Mouse (Mus musculus): ENCODE results near the gene Timp4. TPM values are rescaled to one million over a fixed set of nuclear protein-coding genes. Genes with fewer than 3 reads are reported as not detected.
"Not testable (repeated sequence)": the region's sequence is repeated elsewhere in the genome, so short reads cannot be mapped to it uniquely, and the experiment has no call there.

Timp4 gene
- total RNA-seq, 2 experiments from 2014 or later: not detected

- ATAC-seq (replicated peaks; ENCODE audit: poor library complexity, severe bottlenecking): no peak
These were observed 8.5 kb upstream of the Timp4 start for GRCm38 (mm10) chr6:115260507-115260906.

- no peak for ATAC-seq (replicated peaks; ENCODE audit: poor library complexity, severe bottlenecking)
These were observed 3.2 kb upstream of the Timp4 start for GRCm38 (mm10) chr6:115255171-115255570.

- no peak; the same call in 1 of the 2 replicates for ATAC-seq (replicated peaks; ENCODE audit: poor library complexity, severe bottlenecking)
These were observed 447 bp downstream of the Timp4 start for GRCm38 (mm10) chr6:115251531-115251985.

GRCm38 (mm10) chr6:115245500-115246058 lies 6.4 kb downstream of the Timp4 start:
- ATAC-seq (replicated peaks; ENCODE audit: poor library complexity, severe bottlenecking): no peak

GRCm38 (mm10) chr6:115244222-115244621 lies 7.8 kb downstream of the Timp4 start:
- no peak for ATAC-seq (replicated peaks; ENCODE audit: poor library complexity, severe bottlenecking)

- no peak for ATAC-seq (replicated peaks; ENCODE audit: poor library complexity, severe bottlenecking)
These were observed 10.1 kb downstream of the Timp4 start for GRCm38 (mm10) chr6:115241939-115242338.

GRCm38 (mm10) chr6:115241131-115241699 lies 10.8 kb downstream of the Timp4 start:
- ATAC-seq (replicated peaks; ENCODE audit: poor library complexity, severe bottlenecking): no peak

- ATAC-seq (replicated peaks; ENCODE audit: poor library complexity, severe bottlenecking): not testable (repeated sequence)
These were observed 11.6 kb downstream of the Timp4 start for GRCm38 (mm10) chr6:115240431-115240830.

GRCm38 (mm10) chr6:115239335-115239734 lies 12.7 kb downstream of the Timp4 start:
- ATAC-seq (replicated peaks; ENCODE audit: poor library complexity, severe bottlenecking): no peak

- ATAC-seq (replicated peaks; ENCODE audit: poor library complexity, severe bottlenecking): no peak
These were observed 13.7 kb downstream of the Timp4 start for GRCm38 (mm10) chr6:115238031-115239027.

GRCm38 (mm10) chr6:115232562-115232961 lies 19.4 kb downstream of the Timp4 start:
- no peak for ATAC-seq (replicated peaks; ENCODE audit: poor library complexity, severe bottlenecking)

GRCm38 (mm10) chr6:115231836-115232235 lies 20.2 kb downstream of the Timp4 start:
- ATAC-seq (replicated peaks; ENCODE audit: poor library complexity, severe bottlenecking): no peak

- ATAC-seq (replicated peaks; ENCODE audit: poor library complexity, severe bottlenecking): no peak
These were observed 21.4 kb downstream of the Timp4 start for GRCm38 (mm10) chr6:115230557-115230956.

- peak; percentile 79 for ATAC-seq (replicated peaks; ENCODE audit: poor library complexity, severe bottlenecking)
These were observed 24.5 kb downstream of the Timp4 start for GRCm38 (mm10) chr6:115227529-115227928.

GRCm38 (mm10) chr6:115227043-115227442 lies 25.0 kb downstream of the Timp4 start, which contains the start of gene Gm17482:
Gm17482 (plus strand) TSS chr6:115227343.
- ATAC-seq (replicated peaks; ENCODE audit: poor library complexity, severe bottlenecking): no peak

GRCm38 (mm10) chr6:115225519-115225918 lies 26.5 kb downstream of the Timp4 start:
- ATAC-seq (replicated peaks; ENCODE audit: poor library complexity, severe bottlenecking): no peak

- ATAC-seq (replicated peaks; ENCODE audit: poor library complexity, severe bottlenecking): no peak
These were observed 30.8 kb downstream of the Timp4 start for GRCm38 (mm10) chr6:115221215-115221641.

GRCm38 (mm10) chr6:115213129-115213528 lies 38.9 kb downstream of the Timp4 start:
- no peak for ATAC-seq (replicated peaks; ENCODE audit: poor library complexity, severe bottlenecking)

GRCm38 (mm10) chr6:115212132-115212903 lies 39.7 kb downstream of the Timp4 start:
- ATAC-seq (replicated peaks; ENCODE audit: poor library complexity, severe bottlenecking): no peak

GRCm38 (mm10) chr6:115210820-115211219 lies 41.2 kb downstream of the Timp4 start:
- ATAC-seq (replicated peaks; ENCODE audit: poor library complexity, severe bottlenecking): no peak

All from granulocyte monocyte progenitor cell, adult 5-6 weeks (primary cell).